Comparison of ENCODE assay signal across 9 mouse cellular contexts in the genomic region with DNA sequence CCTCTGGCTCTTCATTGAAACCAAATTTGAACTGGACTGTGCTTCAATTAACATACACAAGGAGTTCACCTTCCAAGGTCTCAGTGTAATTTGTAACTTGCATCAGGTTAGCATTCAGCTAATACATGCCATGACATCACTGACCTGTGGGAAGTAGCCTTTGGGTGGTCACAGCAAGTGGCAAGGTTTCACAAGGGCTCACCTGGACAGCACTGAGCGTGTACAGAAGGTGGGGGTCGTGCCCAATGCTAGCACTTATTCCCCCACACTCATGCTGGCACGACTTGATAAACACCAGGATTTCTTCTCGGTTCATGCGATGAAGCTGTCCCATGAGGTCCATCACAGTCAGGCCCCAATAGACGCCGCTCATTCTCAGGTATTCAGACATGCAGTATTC. TPM values are rescaled to one million over a fixed set of nuclear protein-coding genes. Genes with fewer than 3 reads are reported as not detected.
DNase-seq lines count a peak whose midpoint lies in the region; ATAC-seq and TF ChIP-seq lines count a peak whose summit lies in the region.
"Had no signal": no experiment of that assay in that cellular context is flagged by ENCODE, and none has a peak within 500 bp of the region (broad histone marks: within the 10 kb centered on the region; RNA-seq: fewer than 3 reads in every experiment).

No protein-coding gene starts in this region.

- TF ChIP-seq CTCF in left cerebral cortex, adult 2 months (IDR thresholded peaks at IDR 0.05) = no peak
- TF ChIP-seq CTCF in intestine, postnatal 0 days (IDR thresholded peaks at IDR 0.05; ENCODE audit: low read depth) = no peak

- DNase-seq in left cerebral cortex, adult 2 months (ENCODE audit: extremely low spot score in 1 of 2, low spot score in 2 of 2) = no peak
- DNase-seq in left cerebral cortex, postnatal 25 days (ENCODE audit: low spot score in 2 of 2) = no peak
- DNase-seq in embryonic facial prominence, embryonic 11.5 days (ENCODE audit: low spot score) = no peak
- no peak for DNase-seq in gastrocnemius, adult 8-10 months (ENCODE audit: low spot score in 2 of 2)
- no peak for DNase-seq in retina, embryonic 14.5 days (ENCODE audit: low spot score)
- DNase-seq in cerebellum, adult 11 months = no peak
- DNase-seq: adrenal gland, adult 8-10 months had no signal

- H3K27me3 ChIP-seq in embryonic facial prominence, embryonic 11.5 days (ENCODE audit: control insufficient read depth, insufficient read depth, low read length) = no peaks in the 10 kb centered on the region
- no peaks in the 10 kb centered on the region for H3K27me3 ChIP-seq in intestine, postnatal 0 days (replicated peaks; ENCODE audit: control insufficient read depth, insufficient read depth, low read length)
- no peaks in the 10 kb centered on the region for H3K27me3 ChIP-seq in neural tube, embryonic 15.5 days (replicated peaks)

- H3K4me1 ChIP-seq in embryonic facial prominence, embryonic 11.5 days (ENCODE audit: control insufficient read depth, insufficient read depth, low read length) = no peaks in the 10 kb centered on the region
- peaks cover 15% of the 10 kb centered on the region for H3K4me1 ChIP-seq in intestine, postnatal 0 days (replicated peaks; ENCODE audit: control insufficient read depth, insufficient read depth, low read length)
- H3K4me1 ChIP-seq in neural tube, embryonic 15.5 days = peaks cover 51% of the 10 kb centered on the region

- peaks cover 20% of the 10 kb centered on the region for H3K36me3 ChIP-seq in embryonic facial prominence, embryonic 11.5 days (replicated peaks; ENCODE audit: control insufficient read depth, insufficient read depth, low read depth, low read length)
- peaks cover 49% of the 10 kb centered on the region for H3K36me3 ChIP-seq in intestine, postnatal 0 days (ENCODE audit: control insufficient read depth, insufficient read depth)
- peaks cover 48% of the 10 kb centered on the region for H3K36me3 ChIP-seq in neural tube, embryonic 15.5 days

- peak overlapping the region; percentile 11; the same call in 1 of the 2 replicates for H3K4me2 ChIP-seq in embryonic facial prominence, embryonic 11.5 days (ENCODE audit: low read depth, low read length)
- H3K4me2 ChIP-seq in intestine, postnatal 0 days (replicated peaks; ENCODE audit: low read depth) = peak overlapping the region; percentile 75
- peak overlapping the region; percentile 82 for H3K4me2 ChIP-seq in neural tube, embryonic 15.5 days

- no peak overlapping the region for H3K9ac ChIP-seq in embryonic facial prominence, embryonic 11.5 days (replicated peaks; ENCODE audit: low read length)
- H3K9ac ChIP-seq in intestine, postnatal 0 days (ENCODE audit: low read depth, low read length) = peak overlapping the region; percentile 42
- no peak overlapping the region for H3K9ac ChIP-seq in neural tube, embryonic 15.5 days (replicated peaks)

- no peaks in the 10 kb centered on the region for H3K9me3 ChIP-seq in embryonic facial prominence, embryonic 11.5 days (replicated peaks; ENCODE audit: control insufficient read depth, low read length)
- H3K9me3 ChIP-seq in intestine, postnatal 0 days (ENCODE audit: control insufficient read depth) = no peaks in the 10 kb centered on the region
- no peaks in the 10 kb centered on the region for H3K9me3 ChIP-seq in neural tube, embryonic 15.5 days (replicated peaks)

- ATAC-seq in embryonic facial prominence, embryonic 11.5 days (replicated peaks; ENCODE audit: insufficient number of reproducible peaks, low FRiP score, low TSS enrichment, low read depth) = no peak
- ATAC-seq in intestine, postnatal 0 days = no peak
- ATAC-seq in neural tube, embryonic 15.5 days (ENCODE audit: low FRiP score) = no peak

- 71% methylated on average over 7 of the region's 7 CpGs for WGBS in embryonic facial prominence, embryonic 11.5 days
- WGBS in intestine, postnatal 0 days = 45% methylated on average over 7 of the region's 7 CpGs
- 63% methylated on average over 7 of the region's 7 CpGs for WGBS in neural tube, embryonic 15.5 days

- H3K4me3 ChIP-seq in left cerebral cortex, adult 2 months = peak overlapping the region; percentile 78
- H3K4me3 ChIP-seq in embryonic facial prominence, embryonic 11.5 days (ENCODE audit: low read depth, low read length) = no peak overlapping the region
- peak overlapping the region; percentile 84; the same call in 1 of the 2 replicates for H3K4me3 ChIP-seq in intestine, postnatal 0 days (ENCODE audit: low read depth, low read length)
- peak overlapping the region; percentile 85 for H3K4me3 ChIP-seq in neural tube, embryonic 15.5 days (replicated peaks)

- intact Hi-C loops in left cerebral cortex, adult 2 months (cut with DNase I) = no loop called here
- intact Hi-C loops in left cerebral cortex, postnatal 25 days (cut with DNase I) = no loop called here

- H3K27ac ChIP-seq in left cerebral cortex, adult 2 months = no peak overlapping the region
- no peak overlapping the region for H3K27ac ChIP-seq in embryonic facial prominence, embryonic 11.5 days (replicated peaks; ENCODE audit: low read depth, low read length)
- H3K27ac ChIP-seq in intestine, postnatal 0 days (ENCODE audit: low read depth, low read length) = peak overlapping the region; percentile 68
- H3K27ac ChIP-seq in neural tube, embryonic 15.5 days (replicated peaks) = no peak overlapping the region

RNA-seq across cellular contexts. Expression of a gene that starts 2.3 kb away (rescaled TPM):
- 10 to 100 TPM; 69.2 to 70.8 TPM for total RNA-seq in left cerebral cortex, adult 2 months (2021)
- 10 to 100 TPM; 64.9 TPM for total RNA-seq in left cerebral cortex, postnatal 25 days (2021)
- 44.3 and 48.9 TPM in 2 replicates for polyA plus RNA-seq in embryonic facial prominence, embryonic 11.5 days (2014; fragmentation: Nextera tagmentation; extraction: Ambion mirVana)
- polyA plus RNA-seq in intestine, postnatal 0 days (2015; fragmentation: Nextera tagmentation; extraction: Ambion mirVana) = 36.3 and 36.7 TPM in 2 replicates
- polyA plus RNA-seq in neural tube, embryonic 15.5 days (2015; fragmentation: Nextera tagmentation; extraction: Ambion mirVana) = 53.7 TPM in 2 replicates
- 10 to 100 TPM; 64.2 to 65.4 (median 64.6) TPM for total RNA-seq in gastrocnemius, adult 8-10 months (2022)

RNA-seq across cellular contexts. Expression of a gene that starts 4.6 kb away (rescaled TPM):
- under 1 TPM; 0.30 to 0.36 TPM for total RNA-seq in left cerebral cortex, adult 2 months (2021)
- total RNA-seq in left cerebral cortex, postnatal 25 days (2021) = under 1 TPM; 0.25 to 0.50 TPM
- 0.06 TPM in 1 of 2 replicates, not detected in the other for polyA plus RNA-seq in embryonic facial prominence, embryonic 11.5 days (2014; fragmentation: Nextera tagmentation; extraction: Ambion mirVana)
- polyA plus RNA-seq in intestine, postnatal 0 days (2015; fragmentation: Nextera tagmentation; extraction: Ambion mirVana) = 0.04 and 0.05 TPM in 2 replicates
- polyA plus RNA-seq in neural tube, embryonic 15.5 days (2015; fragmentation: Nextera tagmentation; extraction: Ambion mirVana) = 0.13 and 0.29 TPM in 2 replicates
- under 1 TPM in 1 of 4 experiments, not detected in 3; 0.11 TPM for total RNA-seq in gastrocnemius, adult 8-10 months (2022)

RNA-seq across cellular contexts. Expression of a gene that starts 33.9 kb away (rescaled TPM):
- 10 to 100 TPM; 44.8 to 47.3 TPM for total RNA-seq in left cerebral cortex, adult 2 months (2021)
- 10 to 100 TPM; 39.9 to 46.3 TPM for total RNA-seq in left cerebral cortex, postnatal 25 days (2021)
- polyA plus RNA-seq in embryonic facial prominence, embryonic 11.5 days (2014; fragmentation: Nextera tagmentation; extraction: Ambion mirVana) = 51.1 and 55.3 TPM in 2 replicates
- polyA plus RNA-seq in intestine, postnatal 0 days (2015; fragmentation: Nextera tagmentation; extraction: Ambion mirVana) = 148 and 153 TPM in 2 replicates
- 59.3 and 68.0 TPM in 2 replicates for polyA plus RNA-seq in neural tube, embryonic 15.5 days (2015; fragmentation: Nextera tagmentation; extraction: Ambion mirVana)
- 100 to 1,000 TPM; 299 to 345 (median 326) TPM for total RNA-seq in gastrocnemius, adult 8-10 months (2022)

Comparison
In these comparisons a context has a peak if more than half of its experiments do, and no peak if none do; other contexts are left out.
1. H3K4me2 ChIP-seq: peak in every context shown above with its lines; median percentile 82 in neural tube, embryonic 15.5 days; 75 in intestine, postnatal 0 days; 11 in embryonic facial prominence, embryonic 11.5 days.
2. RNA of a gene that starts 33.9 kb away (total RNA-seq): 299 to 345 TPM in gastrocnemius, adult 8-10 months; 44.8 to 47.3 TPM in left cerebral cortex, adult 2 months and 39.9 to 46.3 TPM in left cerebral cortex, postnatal 25 days; every median in the first group is over 4 times any median in the second.